Mouse (Mus musculus): ENCODE results near the gene Ppp2r5c.

- no peak for TF ChIP-seq POLR2A (IDR thresholded peaks at IDR 0.05; ENCODE audit: borderline replicate concordance, low read depth, low read length)
- TF ChIP-seq CTCF (IDR thresholded peaks at IDR 0.05; ENCODE audit: low read depth, low read length) = no peak
Observed at GRCm38 (mm10) chr12:110492436-110492835, 45.5 kb downstream of the Ppp2r5c start.
